Comparison of ENCODE assay signal across 8 mouse cellular contexts in genomic region chr2:29787104-29787917, GRCm38 (mm10). TPM values are rescaled to one million over a fixed set of nuclear protein-coding genes. Genes with fewer than 3 reads are reported as not detected.
DNase-seq lines count a peak whose midpoint lies in the region; ATAC-seq and TF ChIP-seq lines count a peak whose summit lies in the region.

Gene Coq4, plus strand, starts transcription at chr2:29787493.

- no peak for TF ChIP-seq CTCF in C2C12 (IDR thresholded peaks at IDR 0.05; ENCODE audit: control insufficient read depth, insufficient read depth, insufficient read length)
- no peak for TF ChIP-seq CTCF in brain, embryonic 14.5 days (IDR thresholded peaks at IDR 0.05; ENCODE audit: borderline replicate concordance, extremely low read depth, insufficient read depth, insufficient read length)
- TF ChIP-seq CTCF in kidney, postnatal 0 days (IDR thresholded peaks at IDR 0.05; ENCODE audit: low read depth), result no peak

- DNase-seq in brain, embryonic 14.5 days (ENCODE audit: low read depth), result peak; percentile 99
- peak; percentile 97 for DNase-seq in kidney, postnatal 0 days (ENCODE audit: low spot score)
- DNase-seq in liver, embryonic 11.5 days (ENCODE audit: low spot score), result peak; percentile 89
- peak; percentile 95 for DNase-seq in naive thymus-derived CD4-positive, alpha-beta T cell, adult 2 months (ENCODE audit: low read depth)

- H3K4me2 ChIP-seq in heart, embryonic 12.5 days, result peak within 1 kb of the TSS; percentile 89
- H3K4me2 ChIP-seq in kidney, postnatal 0 days (ENCODE audit: low read length), result peak within 1 kb of the TSS; percentile 90
- peak within 1 kb of the TSS; percentile 88 for H3K4me2 ChIP-seq in liver, embryonic 11.5 days
- H3K4me2 ChIP-seq in stomach, embryonic 14.5 days (replicated peaks; ENCODE audit: low read depth, low read length), result peak within 1 kb of the TSS; percentile 78

- H3K9ac ChIP-seq in heart, embryonic 12.5 days, result peak within 1 kb of the TSS; percentile 76
- peak within 1 kb of the TSS; percentile 70 for H3K9ac ChIP-seq in kidney, postnatal 0 days (ENCODE audit: low read depth, low read length)
- H3K9ac ChIP-seq in liver, embryonic 11.5 days (ENCODE audit: low read depth, low read length), result peak within 1 kb of the TSS; percentile 77
- H3K9ac ChIP-seq in stomach, embryonic 14.5 days (replicated peaks; ENCODE audit: low read depth, low read length), result peak within 1 kb of the TSS; percentile 54

- peaks cover 25% of the 10 kb centered on the region for H3K4me1 ChIP-seq in erythroblast, embryonic 14.5 days (ENCODE audit: control insufficient read depth)
- H3K4me1 ChIP-seq in heart, embryonic 12.5 days (replicated peaks), result peaks cover 12% of the 10 kb centered on the region
- H3K4me1 ChIP-seq in kidney, postnatal 0 days (replicated peaks; ENCODE audit: insufficient read depth, low read length), result peaks cover 3% of the 10 kb centered on the region; the same call in 1 of the 2 replicates
- H3K4me1 ChIP-seq in liver, embryonic 11.5 days (replicated peaks; ENCODE audit: control insufficient read depth, insufficient read depth, low read length), result peaks cover 3% of the 10 kb centered on the region; the same call in 1 of the 2 replicates
- peaks cover 11% of the 10 kb centered on the region; the same call in 1 of the 2 replicates for H3K4me1 ChIP-seq in stomach, embryonic 14.5 days (ENCODE audit: control insufficient read depth, insufficient read depth, low read length)

- H3K79me2 ChIP-seq in C2C12 (ENCODE audit: control insufficient read depth, insufficient read depth), result peaks cover 41% of the 10 kb centered on the region

- peak within 1 kb of the TSS; percentile 77 for H3K4me3 ChIP-seq in C2C12 (ENCODE audit: insufficient read depth, poor library complexity, severe bottlenecking)
- H3K4me3 ChIP-seq in erythroblast, embryonic 14.5 days (replicated peaks), result peak within 1 kb of the TSS; percentile 81
- peak within 1 kb of the TSS; percentile 84 for H3K4me3 ChIP-seq in heart, embryonic 12.5 days
- peak within 1 kb of the TSS; percentile 68 for H3K4me3 ChIP-seq in kidney, postnatal 0 days (replicated peaks; ENCODE audit: low read depth, low read length)
- H3K4me3 ChIP-seq in liver, embryonic 11.5 days (ENCODE audit: low read depth, low read length), result peak within 1 kb of the TSS; percentile 85
- peak within 1 kb of the TSS; percentile 64 for H3K4me3 ChIP-seq in stomach, embryonic 14.5 days (ENCODE audit: low read depth, low read length)

- peak; percentile 15; the same call in 1 of the 2 replicates for TF ChIP-seq POLR2A in brain, embryonic 14.5 days (IDR thresholded peaks at IDR 0.05; ENCODE audit: borderline replicate concordance, extremely low read depth, insufficient read depth, insufficient read length, poor library complexity, severe bottlenecking)

- peak within 1 kb of the TSS; percentile 83 for H3ac ChIP-seq in C2C12 (ENCODE audit: control insufficient read depth, insufficient read length, low read depth)

- H3K9me3 ChIP-seq in erythroblast, embryonic 14.5 days (ENCODE audit: control insufficient read depth, low read length), result no peaks in the 10 kb centered on the region; the same call in 1 of the 2 replicates
- H3K9me3 ChIP-seq in heart, embryonic 12.5 days (replicated peaks), result no peaks in the 10 kb centered on the region
- H3K9me3 ChIP-seq in kidney, postnatal 0 days (replicated peaks; ENCODE audit: low read length), result no peaks in the 10 kb centered on the region
- H3K9me3 ChIP-seq in liver, embryonic 11.5 days (ENCODE audit: control insufficient read depth, low read length), result no peaks in the 10 kb centered on the region; the same call in 1 of the 2 replicates
- no peaks in the 10 kb centered on the region for H3K9me3 ChIP-seq in stomach, embryonic 14.5 days (ENCODE audit: control insufficient read depth, low read depth, low read length)

- H3K27ac ChIP-seq in heart, embryonic 12.5 days (ENCODE audit: poor library complexity, severe bottlenecking), result peak within 1 kb of the TSS; percentile 45; the same call in 1 of the 2 replicates
- H3K27ac ChIP-seq in kidney, postnatal 0 days, result peak within 1 kb of the TSS; percentile 70
- peak within 1 kb of the TSS; percentile 59; the same call in 1 of the 2 replicates for H3K27ac ChIP-seq in liver, embryonic 11.5 days (ENCODE audit: low read depth, low read length)
- H3K27ac ChIP-seq in stomach, embryonic 14.5 days (ENCODE audit: low read length), result peak within 1 kb of the TSS; percentile 56; the same call in 1 of the 2 replicates

- peaks cover 27% of the 10 kb centered on the region for H3K79me3 ChIP-seq in C2C12 (ENCODE audit: low read depth)

- ATAC-seq in heart, embryonic 12.5 days (ENCODE audit: insufficient number of reproducible peaks, low FRiP score), result peak; percentile 87
- peak; percentile 84 for ATAC-seq in kidney, postnatal 0 days (replicated peaks; ENCODE audit: low FRiP score, low read depth)
- peak; percentile 88 for ATAC-seq in liver, embryonic 11.5 days (replicated peaks; ENCODE audit: low FRiP score)
- peak; percentile 87 for ATAC-seq in stomach, embryonic 14.5 days (ENCODE audit: insufficient number of reproducible peaks, insufficient read depth, low FRiP score, low read depth)

- WGBS in heart, embryonic 12.5 days, result 2% methylated on average over 31 of the region's 31 CpGs
- WGBS in kidney, postnatal 0 days, result 2% methylated on average over 31 of the region's 31 CpGs
- 1% methylated on average over 31 of the region's 31 CpGs for WGBS in liver, embryonic 11.5 days
- 2% methylated on average over 31 of the region's 31 CpGs for WGBS in stomach, embryonic 14.5 days

- H3K27me3 ChIP-seq in C2C12 (ENCODE audit: control insufficient read depth, insufficient read depth, insufficient read length), result no peaks in the 10 kb centered on the region
- H3K27me3 ChIP-seq in erythroblast, embryonic 14.5 days (ENCODE audit: control insufficient read depth), result no peaks in the 10 kb centered on the region
- no peaks in the 10 kb centered on the region for H3K27me3 ChIP-seq in heart, embryonic 12.5 days (replicated peaks)
- no peaks in the 10 kb centered on the region for H3K27me3 ChIP-seq in kidney, postnatal 0 days (ENCODE audit: insufficient read depth, low read length)
- no peaks in the 10 kb centered on the region for H3K27me3 ChIP-seq in liver, embryonic 11.5 days (replicated peaks; ENCODE audit: control insufficient read depth, insufficient read depth, low read length)
- H3K27me3 ChIP-seq in stomach, embryonic 14.5 days (ENCODE audit: control insufficient read depth, insufficient read depth, low read length), result no peaks in the 10 kb centered on the region

- H3K36me3 ChIP-seq in C2C12 (ENCODE audit: control insufficient read depth, insufficient read depth), result peaks cover 52% of the 10 kb centered on the region
- H3K36me3 ChIP-seq in erythroblast, embryonic 14.5 days (ENCODE audit: control insufficient read depth), result peaks cover 58% of the 10 kb centered on the region
- H3K36me3 ChIP-seq in heart, embryonic 12.5 days, result peaks cover 60% of the 10 kb centered on the region
- peaks cover 42% of the 10 kb centered on the region for H3K36me3 ChIP-seq in kidney, postnatal 0 days (ENCODE audit: insufficient read depth, low read length)
- peaks cover 29% of the 10 kb centered on the region for H3K36me3 ChIP-seq in liver, embryonic 11.5 days (ENCODE audit: control insufficient read depth, insufficient read depth, low read length)
- peaks cover 40% of the 10 kb centered on the region for H3K36me3 ChIP-seq in stomach, embryonic 14.5 days (ENCODE audit: control insufficient read depth, insufficient read depth, low read length)

TF ChIP-seq in C2C12, 6 proteins besides CTCF, POLR2A, EP300 and RAD21:
- TF ChIP-seq USF1 (IDR thresholded peaks at IDR 0.05; ENCODE audit: low read depth) (peak; percentile 93), MYOD1 (IDR thresholded peaks at IDR 0.05; ENCODE audit: control insufficient read depth, insufficient read length, low read depth) (no peak), MAX (IDR thresholded peaks at IDR 0.05) (peak; percentile 69), FOSL1 (IDR thresholded peaks at IDR 0.05; ENCODE audit: insufficient read depth, low read length, poor library complexity, severe bottlenecking) (no peak), CEBPB (IDR thresholded peaks at IDR 0.05; ENCODE audit: low read depth) (no peak)

RNA-seq across cellular contexts. Expression of gene Coq4, which starts in this region (rescaled TPM):
- polyA plus RNA-seq in C2C12 (2012; fragmentation: generic; extraction: Trizol), result 21.2 TPM
- 41.8 and 51.7 TPM in 2 replicates for polyA plus RNA-seq in brain, embryonic 14.5 days (2012; rRNA removed)
- polyA plus RNA-seq in erythroblast, embryonic 14.5 days (2012), result 4.5 and 6.0 TPM in 2 replicates
- polyA plus RNA-seq in heart, embryonic 12.5 days (2016; fragmentation: Nextera tagmentation; extraction: Ambion mirVana), result 21.8 and 23.8 TPM in 2 replicates
- polyA plus RNA-seq in kidney, postnatal 0 days (2015; fragmentation: Nextera tagmentation; extraction: Ambion mirVana), result 29.3 and 31.1 TPM in 2 replicates
- polyA plus RNA-seq in liver, embryonic 11.5 days (2014; fragmentation: Nextera tagmentation; extraction: Ambion mirVana), result 36.1 and 38.8 TPM in 2 replicates
- polyA plus RNA-seq in stomach, embryonic 14.5 days (2014; fragmentation: Nextera tagmentation; extraction: Ambion mirVana), result 33.0 and 39.1 TPM in 2 replicates

Comparison
In these comparisons a context has a peak if more than half of its experiments do, and no peak if none do; other contexts are left out.
1. Peak in every context shown above with its lines: DNase-seq, ATAC-seq, H3K4me3 ChIP-seq and H3K27ac ChIP-seq.